Mouse (Mus musculus): Measurements from ENCODE around the gene Rangap1. TPM values are rescaled to one million over a fixed set of nuclear protein-coding genes. Genes with fewer than 3 reads are reported as not detected.

The Rangap1 gene
- polyA plus RNA-seq, 1 experiment from 2014 or later, result 73.7 TPM

GRCm38 (mm10) chr15:81666957-81667356, 78.4 kb downstream of the Rangap1 start:
- 0 out of 2 replicates have a peak, but pooled peaks cover 3% of the 10 kb centered on the region for H3K4me1 ChIP-seq (ENCODE audit: control insufficient read depth, insufficient read depth, low read length)
- no peak for ATAC-seq (ENCODE audit: low read depth)
- peaks cover 33% of the 10 kb centered on the region for H3K36me3 ChIP-seq (ENCODE audit: control insufficient read depth, insufficient read depth, low read length)
- H3K27ac ChIP-seq (replicated peaks; ENCODE audit: low read depth, low read length), result no peak overlapping the region
- WGBS, result 88% methylated on average over 10 of the region's 10 CpGs
- DNase-seq (ENCODE audit: low spot score), result no peak
- H3K27me3 ChIP-seq (replicated peaks; ENCODE audit: control insufficient read depth, insufficient read depth, low read length), result no peaks in the 10 kb centered on the region
- no peak overlapping the region for H3K4me2 ChIP-seq (ENCODE audit: low read depth, low read length)
- no peak overlapping the region for H3K9ac ChIP-seq (ENCODE audit: low read depth, low read length)
- no peaks in the 10 kb centered on the region for H3K9me3 ChIP-seq (ENCODE audit: control insufficient read depth, low read length)
- H3K4me3 ChIP-seq (ENCODE audit: low read depth, low read length), result no peak overlapping the region

- H3K9me3 ChIP-seq (ENCODE audit: control insufficient read depth, low read length), result no peaks in the 10 kb centered on the region
- no peaks in the 10 kb centered on the region for H3K27me3 ChIP-seq (replicated peaks; ENCODE audit: control insufficient read depth, insufficient read depth, low read length)
- H3K36me3 ChIP-seq (ENCODE audit: control insufficient read depth, insufficient read depth, low read length), result peaks cover 20% of the 10 kb centered on the region; the same call in 1 of the 2 replicates
- DNase-seq (ENCODE audit: low spot score), result peak; percentile 97
- peak within 1 kb of the TSS; percentile 41 for H3K27ac ChIP-seq (replicated peaks; ENCODE audit: low read depth, low read length)
- H3K4me1 ChIP-seq (ENCODE audit: control insufficient read depth, insufficient read depth, low read length), result 0 out of 2 replicates have a peak, but pooled peaks cover 3% of the 10 kb centered on the region
- under 1% methylated on average over 51 of the region's 55 CpGs for WGBS
- peak within 1 kb of the TSS; percentile 79 for H3K4me2 ChIP-seq (ENCODE audit: low read depth, low read length)
- H3K9ac ChIP-seq (ENCODE audit: low read depth, low read length), result peak within 1 kb of the TSS; percentile 71
- H3K4me3 ChIP-seq (ENCODE audit: low read depth, low read length), result peak within 1 kb of the TSS; percentile 76
- ATAC-seq (ENCODE audit: low read depth), result peak; percentile 99
Measured at GRCm38 (mm10) chr15:81663697-81664561, 81.4 kb downstream of the Rangap1 start, which contains the start of gene L3mbtl2. Gene L3mbtl2 (plus strand): TSS chr15:81663889.

GRCm38 (mm10) chr15:81663281-81663680, 82.0 kb downstream of the Rangap1 start:
- Histone ChIP-seq H3K36me3 (ENCODE audit: control insufficient read depth, insufficient read depth, low read length) (peaks cover 14% of the 10 kb centered on the region; the same call in 1 of the 2 replicates), H3K9ac (ENCODE audit: low read depth, low read length) (no peak overlapping the region), H3K27ac (replicated peaks; ENCODE audit: low read depth, low read length) (no peak overlapping the region), H3K4me3 (ENCODE audit: low read depth, low read length) (peak overlapping the region; percentile 76), H3K4me2 (ENCODE audit: low read depth, low read length) (peak overlapping the region; percentile 79), H3K27me3 (replicated peaks; ENCODE audit: control insufficient read depth, insufficient read depth, low read length) (no peaks in the 10 kb centered on the region), H3K4me1 (ENCODE audit: control insufficient read depth, insufficient read depth, low read length) (0 out of 2 replicates have a peak, but pooled peaks cover 3% of the 10 kb centered on the region), H3K9me3 (ENCODE audit: control insufficient read depth, low read length) (no peaks in the 10 kb centered on the region)
- DNase-seq (ENCODE audit: low spot score) (no peak), ATAC-seq (ENCODE audit: low read depth) (0 out of 2 replicates have a peak, but pooled peaks have one; percentile 19)
- 68% methylated on average over 10 of the region's 10 CpGs for WGBS

GRCm38 (mm10) chr15:81661701-81662100, 83.6 kb downstream of the Rangap1 start:
- DNase-seq (ENCODE audit: low spot score), result no peak
- Histone ChIP-seq H3K27ac (replicated peaks; ENCODE audit: low read depth, low read length) (no peak overlapping the region), H3K4me2 (ENCODE audit: low read depth, low read length) (no peak overlapping the region), H3K4me1 (ENCODE audit: control insufficient read depth, insufficient read depth, low read length) (0 out of 2 replicates have a peak, but pooled peaks cover 3% of the 10 kb centered on the region), H3K27me3 (replicated peaks; ENCODE audit: control insufficient read depth, insufficient read depth, low read length) (no peaks in the 10 kb centered on the region), H3K36me3 (ENCODE audit: control insufficient read depth, insufficient read depth, low read length) (no peaks in the 10 kb centered on the region), H3K4me3 (ENCODE audit: low read depth, low read length) (no peak overlapping the region), H3K9me3 (ENCODE audit: control insufficient read depth, low read length) (no peaks in the 10 kb centered on the region), H3K9ac (ENCODE audit: low read depth, low read length) (no peak overlapping the region)
- ATAC-seq (ENCODE audit: low read depth), result no peak
- WGBS, result 98% methylated on average over 2 of the region's 2 CpGs

Other genes with a start within 250 kb of the Rangap1 start
- 20.6 and 22.7 TPM in 2 replicates for gene Ep300, start 160.2 kb downstream of the Rangap1 start, polyA plus RNA-seq (2014; fragmentation: Nextera tagmentation; extraction: Ambion mirVana)
- gene L3mbtl2, start 81.6 kb downstream of the Rangap1 start, polyA plus RNA-seq (2014; fragmentation: Nextera tagmentation; extraction: Ambion mirVana), result 15.5 and 17.0 TPM in 2 replicates
- gene Chadl, start 48.2 kb downstream of the Rangap1 start, polyA plus RNA-seq (2014; fragmentation: Nextera tagmentation; extraction: Ambion mirVana), result 11.5 and 14.7 TPM in 2 replicates
- gene Zc3h7b, start 473 bp downstream of the Rangap1 start, polyA plus RNA-seq (2014; fragmentation: Nextera tagmentation; extraction: Ambion mirVana), result 28.7 and 35.2 TPM in 2 replicates
- gene Tef, start 56.9 kb upstream of the Rangap1 start, polyA plus RNA-seq (2014; fragmentation: Nextera tagmentation; extraction: Ambion mirVana), result 25.5 and 29.3 TPM in 2 replicates
- 23.0 and 26.8 TPM in 2 replicates for gene Tob2, start 113.3 kb upstream of the Rangap1 start, polyA plus RNA-seq (2014; fragmentation: Nextera tagmentation; extraction: Ambion mirVana)
- gene Phf5a, start 126.4 kb upstream of the Rangap1 start, polyA plus RNA-seq (2014; fragmentation: Nextera tagmentation; extraction: Ambion mirVana), result 138 and 146 TPM in 2 replicates
- 160 and 165 TPM in 2 replicates for gene Aco2, start 126.8 kb upstream of the Rangap1 start, polyA plus RNA-seq (2014; fragmentation: Nextera tagmentation; extraction: Ambion mirVana)
- 70.4 and 72.6 TPM in 2 replicates for gene Polr3h, start 180.7 kb upstream of the Rangap1 start, polyA plus RNA-seq (2014; fragmentation: Nextera tagmentation; extraction: Ambion mirVana)
- 20.2 and 20.9 TPM in 2 replicates for gene Csdc2, start 191.2 kb upstream of the Rangap1 start, polyA plus RNA-seq (2014; fragmentation: Nextera tagmentation; extraction: Ambion mirVana)
- 43.0 and 43.5 TPM in 2 replicates for gene Pmm1, start 215.4 kb upstream of the Rangap1 start, polyA plus RNA-seq (2014; fragmentation: Nextera tagmentation; extraction: Ambion mirVana)
- gene 1700029P11Rik, start 235.0 kb upstream of the Rangap1 start, polyA plus RNA-seq (2014; fragmentation: Nextera tagmentation; extraction: Ambion mirVana), result not detected in 2 replicates
- gene Xrcc6, start 242.3 kb upstream of the Rangap1 start, polyA plus RNA-seq (2014; fragmentation: Nextera tagmentation; extraction: Ambion mirVana), result 68.4 and 68.8 TPM in 2 replicates